Mouse (Mus musculus) urinary bladder, postnatal 4 days (tissue): Measurements from ENCODE around the gene Clstn2.

ENCODE experiments used
- DNase-seq, 2 experiments: peaks; one replicate each; pipeline ENCODE4 v3.0.0; 2021 to 2022; ENCODE audit warnings: low spot score in 2 of 2

The Clstn2 gene

GRCm38 (mm10) chr9:97563121-97563520 lies 469.9 kb downstream of the Clstn2 start:
- DNase-seq: no peak

DNA sequence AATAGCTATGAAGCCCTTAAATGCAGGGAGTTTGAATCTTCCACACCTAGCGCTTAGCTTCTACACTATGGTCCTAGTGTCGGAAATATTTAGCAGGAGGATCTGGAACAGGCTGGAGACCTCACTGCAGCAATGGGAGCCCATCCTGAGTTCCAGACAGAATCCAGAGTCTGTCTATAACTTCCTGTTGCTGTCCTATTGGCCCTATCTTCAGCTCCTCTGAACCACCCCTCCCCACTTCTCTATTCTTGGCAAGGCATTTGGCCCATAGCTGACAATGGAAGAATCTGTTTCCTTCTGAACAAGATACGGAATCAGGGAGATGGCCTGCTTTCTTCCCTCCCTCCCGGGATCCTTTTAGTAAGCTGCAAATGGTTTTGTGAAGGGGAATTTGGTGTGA lies 488.6 kb downstream of the Clstn2 start:
- DNase-seq: no peak

GRCm38 (mm10) chr9:97541419-97541818 lies 491.6 kb downstream of the Clstn2 start:
- no peak for DNase-seq

GRCm38 (mm10) chr9:97538075-97538779 lies 494.8 kb downstream of the Clstn2 start:
- no peak for DNase-seq

DNA sequence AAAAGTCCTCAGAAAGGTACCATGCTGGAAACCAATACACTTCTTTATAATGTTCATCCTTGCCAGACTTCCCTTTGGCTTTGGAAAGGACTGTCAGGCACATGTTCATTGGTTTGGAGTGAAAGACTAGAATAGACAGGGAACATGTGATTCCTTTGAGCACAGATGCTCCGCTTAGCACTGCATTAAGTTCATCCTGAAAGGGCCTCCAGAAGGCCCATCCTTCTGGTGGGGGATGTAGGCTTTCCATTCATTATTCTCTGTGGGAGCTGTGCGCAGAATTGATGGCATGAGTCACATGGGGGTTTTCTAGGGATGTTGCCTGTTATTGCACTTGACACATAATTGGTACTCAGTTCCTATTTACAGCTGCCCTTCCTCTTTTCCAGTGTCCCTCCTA lies 498.8 kb downstream of the Clstn2 start:
- no peak for DNase-seq

GRCm38 (mm10) chr9:97533306-97533705 lies 499.7 kb downstream of the Clstn2 start:
- no peak for DNase-seq

DNA sequence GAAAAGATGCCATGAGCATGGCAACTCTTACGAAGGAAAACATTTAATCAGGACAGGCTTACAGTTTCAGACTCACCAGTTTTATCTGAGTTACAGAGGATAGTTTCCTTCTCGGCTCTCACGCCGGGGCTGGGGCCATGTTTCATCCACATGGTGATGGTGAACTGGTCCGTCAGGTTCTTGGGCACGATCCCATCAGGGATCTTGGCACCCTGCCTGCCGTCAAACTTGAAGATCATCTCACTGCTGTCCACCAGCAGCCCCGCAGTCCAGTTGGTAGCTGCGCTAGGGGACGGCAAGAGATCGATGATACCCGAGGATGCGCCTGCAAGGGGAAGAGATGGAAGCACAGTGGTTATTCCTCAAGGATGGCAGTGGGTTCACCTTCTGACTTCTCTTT lies 500.4 kb downstream of the Clstn2 start:
- DNase-seq: no peak

DNA sequence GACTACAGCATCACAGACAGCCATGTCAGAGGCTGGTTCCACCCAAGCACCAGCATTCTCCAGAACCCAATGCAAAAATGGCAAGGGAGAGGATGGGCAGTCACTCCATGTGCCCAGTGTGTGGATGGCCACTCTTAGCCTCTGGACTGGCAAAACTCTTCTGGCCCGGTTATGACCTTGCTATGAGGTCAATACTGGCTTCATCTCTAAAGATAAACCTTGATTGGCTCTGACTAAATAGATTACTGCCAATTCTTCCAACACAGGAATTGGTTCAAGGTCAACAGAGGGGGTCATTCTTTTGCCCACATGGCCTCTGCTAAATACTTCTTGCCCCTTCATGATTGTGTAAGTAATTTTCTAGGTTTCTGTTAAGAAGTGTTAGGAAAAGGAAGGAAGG lies 505.1 kb downstream of the Clstn2 start:
- DNase-seq: no peak

DNA sequence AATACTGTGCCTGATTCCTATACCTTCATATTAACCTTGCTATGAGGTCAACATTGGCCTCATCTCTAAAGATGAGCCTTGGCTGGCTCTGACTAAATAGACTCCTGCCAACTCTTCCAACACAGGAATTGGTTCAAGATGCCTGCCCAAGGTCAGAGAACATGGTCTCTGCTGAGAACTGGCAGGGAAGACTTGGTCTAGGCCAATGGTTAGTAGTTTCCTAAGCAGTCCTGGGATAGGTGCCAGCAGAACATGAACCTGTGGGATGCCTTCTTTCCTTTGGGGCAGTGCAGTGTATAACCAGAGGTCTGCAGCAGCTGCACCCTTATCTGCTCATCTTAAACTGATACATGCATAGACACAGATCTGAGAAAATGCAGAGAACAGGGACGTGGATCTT lies 505.7 kb downstream of the Clstn2 start:
- DNase-seq: no peak

DNA sequence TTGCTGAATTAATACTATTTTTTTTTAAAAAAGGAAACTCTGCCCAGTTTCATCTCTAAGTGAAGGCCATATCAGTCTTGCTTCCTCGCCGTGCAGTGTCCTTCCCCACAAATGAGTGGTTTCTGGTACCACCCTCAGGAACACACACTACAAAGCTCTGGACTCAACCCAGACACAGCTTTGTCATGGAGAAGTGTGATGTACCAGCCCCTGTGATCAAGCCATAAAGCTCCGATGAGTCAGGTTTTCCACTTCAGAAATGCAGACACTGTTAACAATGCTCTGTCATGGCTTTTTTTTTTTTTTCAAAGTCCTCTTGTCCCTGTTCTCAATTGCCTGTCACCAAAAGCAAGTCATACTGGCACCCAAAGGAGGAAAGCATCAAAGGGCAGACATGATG lies 507.4 kb downstream of the Clstn2 start:
- DNase-seq: no peak

- DNase-seq: no peak
Measured at GRCm38 (mm10) chr9:97524861-97525260, 508.1 kb downstream of the Clstn2 start.

DNA sequence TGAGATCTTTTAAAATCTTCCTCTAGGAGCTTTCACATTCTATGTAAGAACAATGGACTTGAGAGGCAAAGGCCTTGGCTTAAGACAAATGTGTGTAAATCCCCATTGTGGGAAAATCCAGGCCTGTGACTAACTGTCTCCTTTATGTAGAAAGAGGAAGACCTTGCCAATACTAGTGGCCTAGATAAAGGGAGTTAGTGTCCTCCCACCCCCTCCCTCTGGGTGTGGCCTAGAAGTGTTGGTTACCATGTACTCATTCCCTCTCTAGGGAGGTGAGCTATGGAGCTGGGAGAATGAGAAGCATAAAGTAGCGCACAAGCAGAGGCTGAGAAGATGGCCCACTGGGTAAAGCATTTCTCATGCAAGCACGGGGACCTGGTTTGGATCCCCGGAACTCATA lies 512.2 kb downstream of the Clstn2 start:
- DNase-seq: no peak

GRCm38 (mm10) chr9:97517006-97517405 lies 516.0 kb downstream of the Clstn2 start:
- DNase-seq: no peak

DNA sequence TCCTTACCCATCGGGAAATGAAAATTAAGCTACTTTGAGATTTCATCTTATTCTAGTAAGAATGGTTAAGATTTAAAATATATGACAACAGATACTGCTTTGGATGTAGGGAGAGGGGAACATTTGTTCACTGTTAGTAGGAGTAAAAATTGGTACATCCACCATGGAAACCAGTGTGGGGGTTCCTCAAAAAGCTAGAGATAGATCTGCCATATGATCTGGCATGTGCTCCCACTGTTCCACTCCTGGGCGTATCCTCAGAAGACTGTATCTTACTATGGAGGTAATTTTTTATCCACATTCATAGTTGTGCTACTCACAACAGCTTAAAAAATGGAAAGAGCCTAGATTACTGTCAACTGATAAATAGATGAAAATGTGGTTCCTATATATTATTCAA lies 518.3 kb downstream of the Clstn2 start:
- DNase-seq: no peak

DNA sequence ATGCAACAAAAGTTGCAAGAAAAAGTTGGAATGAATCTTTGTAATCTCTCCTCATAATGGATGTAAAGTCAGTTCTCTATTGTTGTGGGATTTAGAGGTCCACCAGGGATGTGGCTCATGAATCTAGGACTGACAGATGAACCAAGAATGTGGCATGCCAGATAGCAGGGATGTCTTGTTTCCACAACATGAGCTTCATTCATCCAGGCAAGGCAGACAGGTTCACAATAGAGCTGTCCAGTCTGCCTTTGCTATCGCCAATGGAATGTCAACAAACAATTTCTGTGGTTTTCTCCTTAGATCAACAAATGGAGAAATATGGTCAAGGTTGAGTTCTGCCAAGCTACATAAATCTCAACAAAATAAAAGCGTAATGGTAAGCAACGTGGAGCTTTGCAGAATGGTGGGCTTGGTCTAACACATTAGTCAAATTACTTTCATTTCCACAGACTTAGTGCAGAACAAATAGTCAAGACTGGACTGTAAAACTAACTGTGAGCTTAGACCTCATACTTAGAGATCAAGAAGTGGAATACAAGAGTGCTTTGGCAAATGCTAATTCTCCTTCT lies 520.6 kb downstream of the Clstn2 start:
- no peak for DNase-seq

- DNase-seq: no peak
Measured at GRCm38 (mm10) chr9:97501416-97501815, 531.6 kb downstream of the Clstn2 start.

DNA sequence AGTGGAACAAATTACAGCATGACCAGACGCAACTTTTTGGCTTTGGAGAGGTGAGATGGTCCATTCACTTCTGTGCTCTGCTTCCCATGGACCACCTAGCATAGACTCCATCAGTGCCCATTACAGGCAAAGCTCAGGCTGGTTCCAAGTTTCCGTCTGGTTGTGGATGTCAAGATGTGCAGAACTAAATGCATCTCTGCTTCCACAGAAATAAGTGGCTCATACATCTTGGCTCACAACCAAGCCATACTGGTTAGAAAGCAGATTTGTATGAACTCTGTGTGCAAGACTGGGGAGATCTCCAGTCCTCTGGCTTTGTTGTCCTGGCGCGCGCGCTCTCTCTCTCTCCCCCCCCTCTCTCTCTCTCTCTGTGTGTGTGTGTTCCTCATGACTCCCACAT lies 537.9 kb downstream of the Clstn2 start:
- DNase-seq: no peak

- DNase-seq: no peak
Measured at GRCm38 (mm10) chr9:97491626-97492025, 541.4 kb downstream of the Clstn2 start.

GRCm38 (mm10) chr9:97490591-97491176 lies 542.3 kb downstream of the Clstn2 start:
- no peak for DNase-seq

GRCm38 (mm10) chr9:97486826-97487225 lies 546.2 kb downstream of the Clstn2 start:
- DNase-seq: no peak

DNA sequence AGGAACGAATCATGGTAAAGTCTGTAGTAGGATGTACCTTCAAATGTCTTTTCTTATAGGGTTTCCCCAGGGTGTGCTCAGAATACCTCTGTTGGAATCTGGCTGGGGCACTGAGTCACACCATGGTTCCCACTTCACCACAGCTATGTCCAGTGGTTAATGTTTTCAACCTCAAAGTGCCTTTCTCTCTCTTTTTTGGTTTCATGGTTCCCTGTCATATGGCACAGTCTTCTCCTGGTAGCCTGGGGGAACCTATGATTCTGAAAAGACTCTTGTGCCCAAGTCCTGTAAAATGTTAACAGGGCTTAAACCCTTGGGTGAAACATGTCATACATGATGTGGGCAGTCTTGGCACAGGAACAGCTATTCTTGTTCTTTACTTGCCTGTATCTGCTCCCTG lies 551.8 kb downstream of the Clstn2 start:
- DNase-seq: no peak

DNA sequence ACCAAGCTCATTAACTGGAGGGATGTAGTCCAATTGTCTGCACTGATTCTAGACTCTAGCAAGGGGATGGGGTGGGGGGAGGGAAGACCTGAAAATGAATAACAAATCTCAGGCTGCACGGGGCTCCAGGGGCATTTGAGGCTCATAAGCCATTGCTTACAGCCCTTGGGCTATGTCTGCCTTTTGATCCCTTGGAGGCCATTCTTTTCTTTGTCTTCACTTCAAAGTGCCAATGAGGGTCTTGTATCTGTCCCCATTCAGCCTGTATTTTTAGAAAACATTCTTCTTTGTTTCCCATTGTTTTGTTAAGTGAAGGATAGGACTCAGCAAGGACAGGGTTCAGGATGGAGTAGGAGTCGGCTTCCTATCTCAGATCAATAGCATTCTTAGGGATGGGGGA lies 556.0 kb downstream of the Clstn2 start:
- no peak for DNase-seq

DNA sequence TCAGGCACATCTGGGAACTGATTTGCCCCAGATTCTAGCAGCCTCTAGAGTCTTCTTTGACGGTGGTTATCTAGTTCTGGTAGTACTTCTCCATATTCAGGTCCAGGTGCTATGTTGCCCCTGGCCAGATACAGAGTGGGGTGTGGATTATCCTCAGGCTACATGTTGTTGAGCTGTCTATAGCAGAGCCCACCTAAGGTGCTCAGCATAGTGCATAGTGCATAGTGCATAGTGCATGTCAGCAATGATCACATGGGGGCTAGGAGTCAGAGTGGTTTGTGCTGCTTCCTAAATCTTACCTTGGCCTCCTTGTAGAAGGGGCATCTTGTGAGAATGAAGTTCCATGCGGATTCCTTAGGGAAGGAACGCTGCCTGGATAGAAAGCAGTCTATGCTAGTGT lies 556.5 kb downstream of the Clstn2 start:
- DNase-seq: no peak

DNA sequence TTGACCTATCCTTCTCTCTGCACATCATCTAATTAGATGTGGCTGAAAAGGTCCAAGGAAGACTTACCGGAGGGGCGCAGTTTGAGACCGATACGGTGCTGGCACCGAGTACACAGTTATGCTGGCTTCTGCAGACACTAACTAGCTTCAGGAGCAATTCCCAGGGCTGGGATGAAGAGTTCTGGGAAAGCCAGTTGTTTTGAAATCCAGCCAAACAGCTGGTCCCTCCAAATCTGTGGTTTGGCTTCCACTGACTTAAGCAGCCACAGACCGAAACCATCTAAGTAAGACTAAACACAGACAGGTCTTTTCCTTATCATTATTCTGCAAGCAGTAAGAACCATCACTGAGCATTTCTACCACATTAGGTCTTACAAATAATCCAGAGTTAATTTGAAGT lies 558.1 kb downstream of the Clstn2 start:
- no peak for DNase-seq
